In genomic region chr11:61341971-61342370, GRCm38 (mm10) we compare ENCODE assay signal across 9 mouse cellular contexts. TPM values are rescaled to one million over a fixed set of nuclear protein-coding genes. Genes with fewer than 3 reads are reported as not detected.
DNase-seq lines count a peak whose midpoint lies in the region; ATAC-seq and TF ChIP-seq lines count a peak whose summit lies in the region.
"Had no signal": no experiment of that assay in that cellular context is flagged by ENCODE, and none has a peak within 500 bp of the region (broad histone marks: within the 10 kb centered on the region; RNA-seq: fewer than 3 reads in every experiment).

No protein-coding gene starts in this region.

- H3K9me3 ChIP-seq in heart, embryonic 10.5 days: no peaks in the 10 kb centered on the region
- no peaks in the 10 kb centered on the region for H3K9me3 ChIP-seq in ES-E14 (ENCODE audit: control insufficient read depth, insufficient read depth, low read depth, low read length)
- no peaks in the 10 kb centered on the region for H3K9me3 ChIP-seq in hindbrain, embryonic 15.5 days
- H3K9me3 ChIP-seq in midbrain, embryonic 12.5 days: no peaks in the 10 kb centered on the region

- H3K27me3 ChIP-seq in heart, embryonic 10.5 days (ENCODE audit: insufficient read depth, poor library complexity, severe bottlenecking): peaks cover 71% of the 10 kb centered on the region
- H3K27me3 ChIP-seq in hindbrain, embryonic 15.5 days: peaks cover 34% of the 10 kb centered on the region
- H3K27me3 ChIP-seq in midbrain, embryonic 12.5 days: peaks cover 47% of the 10 kb centered on the region

- H3K4me3 ChIP-seq in heart, embryonic 10.5 days: peak overlapping the region; percentile 63
- peak overlapping the region; percentile 12 to 59; a peak in 2 of 4 replicates for H3K4me3 ChIP-seq in ES-E14 (ENCODE audit: insufficient read depth in 1 of 2, low read depth in 1 of 2, low read length in 2 of 2, poor library complexity in 1 of 2, severe bottlenecking in 1 of 2)
- peak overlapping the region; percentile 42 for H3K4me3 ChIP-seq in hindbrain, embryonic 15.5 days
- peak overlapping the region; percentile 40 for H3K4me3 ChIP-seq in midbrain, embryonic 12.5 days

- 27% methylated on average over 10 of the region's 10 CpGs for WGBS in heart, embryonic 10.5 days
- 18% methylated on average over 10 of the region's 10 CpGs for WGBS in hindbrain, embryonic 15.5 days
- WGBS in midbrain, embryonic 12.5 days: 15% methylated on average over 10 of the region's 10 CpGs

- ATAC-seq in hindbrain, embryonic 15.5 days (ENCODE audit: low FRiP score, low read depth): no peak
- no peak for ATAC-seq in midbrain, embryonic 12.5 days (ENCODE audit: low FRiP score, low read depth)

- 0 out of 2 replicates have a peak, but pooled peaks cover 6% of the 10 kb centered on the region for H3K36me3 ChIP-seq in heart, embryonic 10.5 days
- no peaks in the 10 kb centered on the region for H3K36me3 ChIP-seq in ES-E14 (ENCODE audit: control insufficient read depth, insufficient read depth, low read length, poor library complexity, severe bottlenecking)
- no peaks in the 10 kb centered on the region for H3K36me3 ChIP-seq in hindbrain, embryonic 15.5 days
- H3K36me3 ChIP-seq in midbrain, embryonic 12.5 days: no peaks in the 10 kb centered on the region

- peaks cover 10% of the 10 kb centered on the region for H3K4me1 ChIP-seq in heart, embryonic 10.5 days
- 0 out of 4 replicates have a peak, but pooled peaks cover 0 to 2% of the 10 kb centered on the region in 2 experiments for H3K4me1 ChIP-seq in ES-E14 (ENCODE audit: control insufficient read depth in 2 of 2, insufficient read depth in 2 of 2, low read length in 2 of 2, poor library complexity in 1 of 2)
- H3K4me1 ChIP-seq in hindbrain, embryonic 15.5 days (replicated peaks): peaks cover 14% of the 10 kb centered on the region
- H3K4me1 ChIP-seq in midbrain, embryonic 12.5 days: peaks cover 5% of the 10 kb centered on the region

- H3K9ac ChIP-seq in ES-E14 (ENCODE audit: insufficient read depth, low read depth, low read length, poor library complexity, severe bottlenecking): no peak overlapping the region
- H3K9ac ChIP-seq in hindbrain, embryonic 15.5 days: no peak overlapping the region
- H3K9ac ChIP-seq in midbrain, embryonic 12.5 days (replicated peaks): no peak overlapping the region

- peak overlapping the region; percentile 67 for H3K4me2 ChIP-seq in hindbrain, embryonic 15.5 days
- peak overlapping the region; percentile 54 for H3K4me2 ChIP-seq in midbrain, embryonic 12.5 days (replicated peaks)

- no peak overlapping the region for H3K27ac ChIP-seq in heart, embryonic 10.5 days
- H3K27ac ChIP-seq in ES-E14 (ENCODE audit: insufficient read depth, low read depth, low read length, poor library complexity, severe bottlenecking): no peak overlapping the region
- H3K27ac ChIP-seq in hindbrain, embryonic 15.5 days (replicated peaks): no peak overlapping the region
- no peak overlapping the region for H3K27ac ChIP-seq in midbrain, embryonic 12.5 days (replicated peaks)

- in situ Hi-C loops in ES-E14 (cut with MboI; ENCODE audit: low sequenced_read_pairs in 2 of 2, unreplicated experiment in 2 of 2): no loop called here

- DNase-seq in heart, embryonic 10.5 days (ENCODE audit: low spot score): no peak
- no peak for DNase-seq in heart, postnatal 4 days
- DNase-seq in ES-E14 (ENCODE audit: low read depth, low spot score): no peak
- DNase-seq in layer of hippocampus, adult 11-12 months (ENCODE audit: low spot score): no peak
- no peak for DNase-seq in left cerebral cortex, adult 11 months (ENCODE audit: low spot score)
- DNase-seq in kidney, adult 9 months: no peak

TF ChIP-seq in ES-E14, 5 proteins besides CTCF, POLR2A, EP300 and RAD21:
- TF ChIP-seq HCFC1 (IDR thresholded peaks at IDR 0.05; ENCODE audit: borderline replicate concordance, insufficient read depth, low read length) (no peak), CHD2 (IDR thresholded peaks at IDR 0.05; ENCODE audit: low read depth, low read length) (no peak), MAFK (IDR thresholded peaks at IDR 0.05; ENCODE audit: insufficient read depth, low read depth, low read length) (no peak), ZNF384 (IDR thresholded peaks at IDR 0.05; ENCODE audit: low read depth, low read length) (no peak), ZC3H11A (IDR thresholded peaks at IDR 0.05; ENCODE audit: borderline replicate concordance, low read depth, low read length) (no peak)

RNA-seq across cellular contexts. Expression of gene Slc47a2, which starts 0.7 kb away (rescaled TPM):
- 0.20 TPM in 1 of 2 replicates, not detected in the other for polyA plus RNA-seq in heart, embryonic 10.5 days (2016; fragmentation: Nextera tagmentation; extraction: Ambion mirVana)
- under 1 TPM; 0.11 to 0.12 TPM for total RNA-seq in heart, postnatal 4 days (2021)
- 4.1 and 5.9 TPM in 2 replicates for total RNA-seq in ES-E14 (2012; rRNA removed)
- 0.38 TPM in 1 of 2 replicates, not detected in the other for polyA plus RNA-seq in hindbrain, embryonic 15.5 days (2015; fragmentation: Nextera tagmentation; extraction: Ambion mirVana)
- polyA plus RNA-seq in midbrain, embryonic 12.5 days (2016; fragmentation: Nextera tagmentation; extraction: Ambion mirVana): not detected in 2 replicates
- total RNA-seq: adrenal gland, adult 2 months had no signal

RNA-seq across cellular contexts. Expression of gene Slc47a1, which starts 36.2 kb away (rescaled TPM):
- 11.3 and 27.9 TPM in 2 replicates for polyA plus RNA-seq in heart, embryonic 10.5 days (2016; fragmentation: Nextera tagmentation; extraction: Ambion mirVana)
- 10 to 100 TPM; 30.7 to 36.2 TPM for total RNA-seq in heart, postnatal 4 days (2021)
- total RNA-seq in ES-E14 (2012; rRNA removed): 31.6 and 32.2 TPM in 2 replicates
- polyA plus RNA-seq in hindbrain, embryonic 15.5 days (2015; fragmentation: Nextera tagmentation; extraction: Ambion mirVana): 0.19 and 0.63 TPM in 2 replicates
- polyA plus RNA-seq in midbrain, embryonic 12.5 days (2016; fragmentation: Nextera tagmentation; extraction: Ambion mirVana): not detected in 2 replicates
